9 mouse cellular contexts compared by ENCODE assay signal in genomic region chr10:81425236-81425850, GRCm38 (mm10). TPM values are rescaled to one million over a fixed set of nuclear protein-coding genes. Genes with fewer than 3 reads are reported as not detected.
DNase-seq lines count a peak whose midpoint lies in the region; ATAC-seq lines count a peak whose summit lies in the region.
"Had no signal": no experiment of that assay in that cellular context is flagged by ENCODE, and none has a peak within 500 bp of the region (broad histone marks: within the 10 kb centered on the region; RNA-seq: fewer than 3 reads in every experiment).

No protein-coding gene starts in this region.

- 0 out of 2 replicates have a peak, but pooled peaks cover 8% of the 10 kb centered on the region for H3K27me3 ChIP-seq in forebrain, embryonic 14.5 days (replicated peaks; ENCODE audit: control insufficient read depth, insufficient read depth, low read length)
- peaks cover 68% of the 10 kb centered on the region for H3K27me3 ChIP-seq in hindbrain, embryonic 12.5 days
- peaks cover 84% of the 10 kb centered on the region for H3K27me3 ChIP-seq in midbrain, embryonic 12.5 days

- H3K4me2 ChIP-seq in forebrain, embryonic 14.5 days (ENCODE audit: low read length): peak overlapping the region; percentile 71
- H3K4me2 ChIP-seq in hindbrain, embryonic 12.5 days (replicated peaks): peak overlapping the region; percentile 21; the same call in 1 of the 2 replicates
- no peak overlapping the region for H3K4me2 ChIP-seq in midbrain, embryonic 12.5 days (replicated peaks)

- no peaks in the 10 kb centered on the region for H3K9me3 ChIP-seq in forebrain, embryonic 14.5 days (replicated peaks; ENCODE audit: control insufficient read depth, low read length)
- H3K9me3 ChIP-seq in hindbrain, embryonic 12.5 days (replicated peaks): no peaks in the 10 kb centered on the region
- H3K9me3 ChIP-seq in midbrain, embryonic 12.5 days: no peaks in the 10 kb centered on the region

- ATAC-seq in forebrain, embryonic 14.5 days: no peak
- no peak for ATAC-seq in hindbrain, embryonic 12.5 days (ENCODE audit: low FRiP score)
- ATAC-seq in midbrain, embryonic 12.5 days (ENCODE audit: low FRiP score, low read depth): no peak

- peaks cover 19% of the 10 kb centered on the region for H3K4me1 ChIP-seq in forebrain, embryonic 14.5 days (ENCODE audit: control insufficient read depth, insufficient read depth, low read length)
- H3K4me1 ChIP-seq in hindbrain, embryonic 12.5 days: peaks cover 44% of the 10 kb centered on the region
- H3K4me1 ChIP-seq in midbrain, embryonic 12.5 days: peaks cover 37% of the 10 kb centered on the region

- 34% methylated on average over 10 of the region's 10 CpGs for WGBS in forebrain, embryonic 14.5 days
- WGBS in hindbrain, embryonic 12.5 days: 27% methylated on average over 10 of the region's 10 CpGs
- 32% methylated on average over 10 of the region's 10 CpGs for WGBS in midbrain, embryonic 12.5 days

- 0 out of 2 replicates have a peak overlapping the region, but pooled peaks have one; percentile 37 for H3K4me3 ChIP-seq in forebrain, embryonic 14.5 days (ENCODE audit: low read depth, low read length)
- 0 out of 2 replicates have a peak overlapping the region, but pooled peaks have one; percentile 5 for H3K4me3 ChIP-seq in hindbrain, embryonic 12.5 days
- peak overlapping the region; percentile 39; the same call in 1 of the 2 replicates for H3K4me3 ChIP-seq in midbrain, embryonic 12.5 days

- peaks cover 2% of the 10 kb centered on the region; the same call in 1 of the 2 replicates for H3K36me3 ChIP-seq in forebrain, embryonic 14.5 days (ENCODE audit: control insufficient read depth, insufficient read depth, low read length)
- no peaks in the 10 kb centered on the region for H3K36me3 ChIP-seq in hindbrain, embryonic 12.5 days
- no peaks in the 10 kb centered on the region for H3K36me3 ChIP-seq in midbrain, embryonic 12.5 days

- DNase-seq in layer of hippocampus, adult 11-12 months (ENCODE audit: low spot score): peak; percentile 18
- no peak for DNase-seq in layer of hippocampus, adult 9-10 months (ENCODE audit: low spot score)
- DNase-seq in brain, adult 2 months (ENCODE audit: low read depth, low spot score): peak; percentile 68
- no peak for DNase-seq in forebrain, embryonic 14.5 days (ENCODE audit: low spot score)
- DNase-seq in layer of hippocampus, postnatal 10 days (ENCODE audit: low spot score in 2 of 2): peak; percentile 24 to 48
- DNase-seq in testis, postnatal 14 days (ENCODE audit: low spot score): peak; percentile 40

- H3K27ac ChIP-seq in forebrain, embryonic 14.5 days (ENCODE audit: low read depth, low read length): peak overlapping the region; percentile 40
- H3K27ac ChIP-seq in hindbrain, embryonic 12.5 days: no peak overlapping the region
- H3K27ac ChIP-seq in midbrain, embryonic 12.5 days (replicated peaks): no peak overlapping the region

- H3K9ac ChIP-seq in forebrain, embryonic 14.5 days (ENCODE audit: low read length): peak overlapping the region; percentile 30
- H3K9ac ChIP-seq in hindbrain, embryonic 12.5 days: peak overlapping the region; percentile 32; the same call in 1 of the 2 replicates
- no peak overlapping the region; the same call in 1 of the 2 replicates for H3K9ac ChIP-seq in midbrain, embryonic 12.5 days (replicated peaks)

RNA-seq across cellular contexts. Expression of gene Nfic, which starts 30.1 kb away (rescaled TPM):
- polyA plus RNA-seq in forebrain, embryonic 14.5 days (2014; fragmentation: Nextera tagmentation; extraction: Ambion mirVana): 16.6 and 17.9 TPM in 2 replicates
- 30.9 and 31.5 TPM in 2 replicates for polyA plus RNA-seq in hindbrain, embryonic 12.5 days (2016; fragmentation: Nextera tagmentation; extraction: Ambion mirVana)
- 10 to 100 TPM; 51.2 to 55.8 TPM for total RNA-seq in layer of hippocampus, postnatal 10 days (2021)
- 14.7 and 19.7 TPM in 2 replicates for polyA plus RNA-seq in midbrain, embryonic 12.5 days (2016; fragmentation: Nextera tagmentation; extraction: Ambion mirVana)

RNA-seq across cellular contexts. Expression of gene Smim24, which starts 32.5 kb away (rescaled TPM):
- 1.5 and 2.0 TPM in 2 replicates for polyA plus RNA-seq in forebrain, embryonic 14.5 days (2014; fragmentation: Nextera tagmentation; extraction: Ambion mirVana)
- polyA plus RNA-seq in hindbrain, embryonic 12.5 days (2016; fragmentation: Nextera tagmentation; extraction: Ambion mirVana): 1.9 and 2.7 TPM in 2 replicates
- 1 to 10 TPM; 2.6 to 3.0 TPM for total RNA-seq in layer of hippocampus, postnatal 10 days (2021)
- polyA plus RNA-seq in midbrain, embryonic 12.5 days (2016; fragmentation: Nextera tagmentation; extraction: Ambion mirVana): 2.1 and 2.8 TPM in 2 replicates

RNA-seq across cellular contexts. Expression of gene Gm48552, which starts 36.5 kb away (rescaled TPM):
- polyA plus RNA-seq in forebrain, embryonic 14.5 days (2014; fragmentation: Nextera tagmentation; extraction: Ambion mirVana): 0.65 and 0.69 TPM in 2 replicates
- 1.1 and 2.4 TPM in 2 replicates for polyA plus RNA-seq in hindbrain, embryonic 12.5 days (2016; fragmentation: Nextera tagmentation; extraction: Ambion mirVana)
- total RNA-seq in layer of hippocampus, postnatal 10 days (2021): 1 to 10 TPM; 1.1 to 3.5 TPM
- 0.50 and 2.3 TPM in 2 replicates for polyA plus RNA-seq in midbrain, embryonic 12.5 days (2016; fragmentation: Nextera tagmentation; extraction: Ambion mirVana)
- total RNA-seq: hematopoietic stem cell, adult 5-6 weeks had no signal

RNA-seq across cellular contexts. Expression of gene Gm48551, which starts 41.1 kb away (rescaled TPM):
- polyA plus RNA-seq in forebrain, embryonic 14.5 days (2014; fragmentation: Nextera tagmentation; extraction: Ambion mirVana): 3.6 and 4.8 TPM in 2 replicates
- 5.7 and 5.9 TPM in 2 replicates for polyA plus RNA-seq in hindbrain, embryonic 12.5 days (2016; fragmentation: Nextera tagmentation; extraction: Ambion mirVana)
- 1 to 10 TPM; 2.3 to 4.5 TPM for total RNA-seq in layer of hippocampus, postnatal 10 days (2021)
- polyA plus RNA-seq in midbrain, embryonic 12.5 days (2016; fragmentation: Nextera tagmentation; extraction: Ambion mirVana): 4.2 and 5.5 TPM in 2 replicates

RNA-seq across cellular contexts. Expression of gene Dohh, which starts 41.1 kb away (rescaled TPM):
- polyA plus RNA-seq in forebrain, embryonic 14.5 days (2014; fragmentation: Nextera tagmentation; extraction: Ambion mirVana): 78.7 and 78.8 TPM in 2 replicates
- polyA plus RNA-seq in hindbrain, embryonic 12.5 days (2016; fragmentation: Nextera tagmentation; extraction: Ambion mirVana): 62.7 and 67.5 TPM in 2 replicates
- total RNA-seq in layer of hippocampus, postnatal 10 days (2021): 10 to 100 TPM; 72.0 to 77.3 TPM
- polyA plus RNA-seq in midbrain, embryonic 12.5 days (2016; fragmentation: Nextera tagmentation; extraction: Ambion mirVana): 63.5 and 67.2 TPM in 2 replicates

Comparison
In these comparisons a context has a peak if more than half of its experiments do, and no peak if none do; other contexts are left out.
1. DNase-seq: peak in layer of hippocampus, adult 11-12 months (single experiment), brain, adult 2 months (single experiment), layer of hippocampus, postnatal 10 days (2 of 2) and testis, postnatal 14 days (single experiment); none in layer of hippocampus, adult 9-10 months (single experiment) and forebrain, embryonic 14.5 days (single experiment).
2. Peak in every context shown above with its lines, with median percentiles within 50 percentile points of each other: H3K4me3 ChIP-seq.